Mouse (Mus musculus) mouse trophoblast stem cell (cell line): Measurements from ENCODE around the gene Gm5129.
"Not testable (repeated sequence)": the region's sequence is repeated elsewhere in the genome, so short reads cannot be mapped to it uniquely, and the experiment has no call there.

Source experiments
- in situ Hi-C, 2 experiments: fragments of 300-500 bp; cut with MseI, MboI; formaldehyde crosslinking; loops; 2 replicates in 1 of 2; 3 replicates in 1 of 2; pipeline ENCODE4 v1.15.1; 2025

The Gm5129 gene

DNA sequence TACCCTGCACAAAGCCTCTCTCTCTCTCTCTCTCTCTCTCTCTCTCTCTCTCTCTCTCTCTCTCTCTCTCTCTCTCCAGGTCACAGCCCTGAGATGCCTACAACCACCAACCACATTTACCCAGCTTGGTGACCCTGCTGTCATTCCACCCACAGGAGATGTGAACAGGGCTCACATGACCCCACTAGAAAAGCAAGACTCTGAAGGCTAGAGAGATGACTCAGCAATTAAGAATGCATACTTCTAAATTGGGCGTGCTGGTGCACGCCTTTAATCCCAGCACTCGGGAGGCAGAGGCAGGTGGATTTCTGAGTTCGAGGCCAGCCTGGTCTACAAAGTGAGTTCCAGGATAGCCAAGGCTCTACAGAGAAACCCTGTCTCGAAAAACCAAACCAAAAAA, 9.7 kb downstream of the Gm5129 start:
- in situ Hi-C loops: not testable (repeated sequence)

DNA sequence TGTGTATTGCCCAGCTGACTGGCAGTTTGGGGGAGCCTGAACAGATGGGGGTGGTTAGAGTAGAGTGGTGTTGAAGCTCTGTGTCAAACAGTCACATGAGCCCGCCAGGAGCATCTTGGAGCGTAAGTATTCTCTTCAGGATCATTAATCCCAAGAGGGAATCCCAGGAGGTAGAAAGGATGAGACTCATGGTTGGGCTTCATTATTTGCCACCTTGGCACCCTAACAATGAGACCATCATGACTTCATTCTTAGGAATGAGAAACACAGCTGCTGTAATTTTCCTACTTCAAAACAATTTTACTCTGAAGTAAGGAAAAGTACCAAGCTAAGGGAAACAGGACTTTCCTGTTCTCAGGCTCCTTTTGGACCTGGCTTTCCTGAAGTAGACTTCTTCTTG, 10.4 kb downstream of the Gm5129 start:
- in situ Hi-C loops: no loop called here

DNA sequence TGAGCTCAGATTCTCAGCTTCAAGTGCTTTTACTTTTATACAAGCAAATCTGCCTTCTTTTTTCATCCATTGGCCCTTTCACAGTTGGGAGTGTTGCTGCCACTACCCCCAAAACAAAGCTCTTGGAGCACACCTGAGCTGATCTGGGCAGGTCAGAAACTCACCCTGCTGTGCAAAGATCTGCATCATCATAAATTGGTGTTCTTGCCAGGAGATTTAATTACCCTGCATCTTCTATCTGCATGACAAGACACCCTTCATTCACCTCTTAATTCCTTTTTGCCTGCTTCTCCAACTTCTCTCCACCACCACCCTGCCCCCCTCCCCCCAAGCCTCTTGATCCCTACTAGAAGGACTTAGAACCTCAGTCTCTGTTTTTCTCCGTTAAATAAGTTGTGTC, 14.6 kb downstream of the Gm5129 start:
- in situ Hi-C loops: no loop called here

DNA sequence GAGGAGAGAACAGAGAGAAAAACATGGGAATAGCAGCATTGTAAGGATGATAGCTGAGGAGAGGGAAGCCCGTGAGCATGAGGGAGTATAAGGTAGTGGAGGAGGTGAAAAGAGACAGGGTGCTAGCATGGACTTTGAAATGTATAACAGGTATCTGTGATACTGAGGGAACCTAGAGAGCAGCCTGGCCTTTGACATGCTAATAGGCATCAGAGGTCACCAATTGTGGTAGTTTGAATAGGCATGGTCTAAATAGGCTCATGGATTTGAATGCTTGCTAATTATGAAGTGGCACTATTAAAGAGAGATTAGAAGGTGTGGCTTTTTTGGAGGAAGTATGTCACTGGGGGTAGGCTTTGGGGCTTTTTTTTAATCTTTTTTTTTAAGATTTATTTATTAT, 22.8 kb downstream of the Gm5129 start:
- in situ Hi-C loops: no loop called here

DNA sequence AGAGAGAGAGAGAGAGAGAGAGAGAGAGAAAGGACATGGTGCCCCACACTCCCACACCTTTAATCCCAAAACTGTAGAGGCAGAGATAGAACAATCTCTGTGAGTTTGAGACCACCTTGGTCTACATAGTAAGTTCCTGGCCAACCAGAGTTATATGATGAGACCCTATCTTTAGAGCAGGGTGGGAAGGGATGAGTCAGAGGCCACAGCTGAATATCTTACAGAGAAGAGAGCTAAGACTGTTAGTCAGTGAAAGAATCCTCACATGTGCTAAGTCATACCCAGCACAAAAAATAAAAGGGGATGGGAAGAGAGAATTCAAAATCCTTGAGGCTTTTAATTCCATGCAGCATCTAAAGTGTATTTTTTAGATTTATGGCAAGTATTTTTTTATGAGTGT, 24.1 kb downstream of the Gm5129 start:
- in situ Hi-C loops: no loop called here

DNA sequence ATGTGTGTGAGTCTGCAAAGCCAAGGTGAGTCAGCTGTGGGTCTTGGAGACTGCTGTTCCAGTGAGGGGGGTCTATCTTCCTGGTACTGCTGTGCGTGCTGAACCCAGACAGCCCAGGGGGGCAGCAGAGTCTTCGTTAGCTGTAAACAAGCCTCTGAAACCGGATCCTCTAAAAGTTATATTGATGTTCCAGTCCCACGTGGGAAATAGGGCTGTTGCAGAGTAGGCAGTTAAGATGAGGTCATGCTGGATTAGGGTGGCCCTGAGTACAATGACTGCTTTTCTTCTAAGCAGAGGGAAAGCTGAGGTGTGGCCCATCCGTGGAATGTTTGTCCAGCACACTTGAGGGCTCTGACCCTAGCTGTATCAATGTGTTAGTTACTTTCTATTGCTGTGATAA, 27.5 kb downstream of the Gm5129 start:
- in situ Hi-C loops: no loop called here

DNA sequence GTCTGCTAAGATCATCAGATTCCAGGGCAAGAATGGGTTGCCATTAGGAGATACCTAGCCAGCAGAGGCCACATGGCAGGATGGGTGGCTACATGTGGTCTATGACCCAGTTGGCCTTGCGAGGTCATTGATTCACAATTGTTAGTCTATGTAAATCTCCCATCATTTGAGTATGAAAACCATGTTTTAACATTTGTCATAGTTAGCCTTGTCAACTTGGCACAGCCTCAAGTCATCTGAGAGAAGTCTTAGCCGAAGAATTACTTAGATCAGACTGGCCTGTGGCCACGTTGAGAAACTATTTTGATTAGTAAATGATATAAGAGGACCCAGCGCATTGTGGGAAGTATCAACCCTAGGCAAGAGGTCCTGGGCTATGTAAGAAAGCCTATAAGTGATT, 28.5 kb downstream of the Gm5129 start:
- in situ Hi-C loops: no loop called here

DNA sequence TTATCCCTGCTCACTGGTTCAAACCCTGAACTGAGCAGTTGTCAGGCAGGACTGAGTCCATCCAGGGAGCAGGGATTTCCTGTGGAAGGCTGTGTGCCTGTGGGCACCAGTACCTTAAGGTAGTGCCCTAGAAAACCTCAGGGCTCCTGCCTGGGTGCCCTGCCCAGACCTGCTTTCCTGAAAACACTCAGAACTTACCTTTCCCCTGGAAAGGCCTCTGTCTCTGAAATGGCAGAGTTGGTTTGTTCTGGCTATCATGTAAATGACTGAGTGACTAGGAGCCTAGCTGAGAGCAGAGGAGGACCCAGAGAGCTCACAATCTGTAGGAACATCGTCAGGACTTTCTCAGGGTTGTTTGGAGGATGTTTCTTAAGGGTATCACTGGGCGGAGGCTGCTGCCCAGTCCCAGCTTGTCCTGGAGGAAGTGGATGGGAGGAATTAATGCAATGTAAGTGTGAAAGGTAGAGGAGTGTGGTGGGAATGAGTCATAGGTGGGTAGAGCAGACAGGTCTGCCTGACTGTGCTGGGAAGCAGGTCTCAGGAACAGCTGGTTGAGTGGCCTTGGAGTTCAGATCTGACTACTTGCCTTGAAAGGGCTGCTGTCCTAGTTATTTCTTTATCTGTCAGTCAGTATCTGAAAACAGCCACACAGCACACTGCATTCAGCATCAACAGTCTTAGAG, 36.1 kb downstream of the Gm5129 start:
- in situ Hi-C loops: no loop called here

DNA sequence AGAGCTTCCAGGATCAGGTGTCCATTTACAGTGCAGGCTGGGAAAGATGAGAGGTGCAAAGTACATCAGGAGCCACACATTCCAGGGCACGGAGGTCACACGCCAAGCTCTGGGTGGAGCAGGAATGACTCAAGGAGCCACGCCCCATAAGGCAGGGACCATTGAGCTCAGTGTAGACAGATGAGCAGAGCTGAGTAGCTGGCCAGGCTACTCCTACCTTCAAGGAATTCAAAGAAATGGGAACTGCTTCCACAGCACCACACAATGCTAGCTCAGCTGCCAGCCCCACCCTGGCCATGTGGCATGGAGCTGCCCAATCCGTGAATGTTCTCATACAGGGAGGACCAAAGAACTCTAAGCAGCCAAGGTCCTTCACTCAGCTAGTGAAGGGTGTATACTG, 37.2 kb downstream of the Gm5129 start:
- in situ Hi-C loops: no loop called here

DNA sequence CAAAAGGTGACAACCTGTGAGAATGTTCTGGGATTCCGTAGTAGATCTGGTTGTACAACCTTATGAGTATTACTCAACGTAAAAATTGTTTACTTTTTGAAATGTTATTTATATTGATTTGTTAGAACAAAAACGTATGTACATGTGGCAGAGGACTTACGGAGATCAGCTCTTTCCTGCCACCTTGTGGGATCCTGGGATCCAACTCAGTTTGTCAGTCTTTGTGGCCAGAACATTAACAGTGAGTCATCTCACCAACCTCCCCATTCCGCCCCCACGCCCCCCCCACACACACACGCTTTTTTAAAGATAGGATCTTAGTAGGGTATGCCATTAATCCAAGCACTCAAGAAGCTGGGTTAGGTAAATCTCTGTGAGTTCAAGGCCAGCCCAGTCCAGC, 47.4 kb downstream of the Gm5129 start:
- in situ Hi-C loops: no loop called here

DNA sequence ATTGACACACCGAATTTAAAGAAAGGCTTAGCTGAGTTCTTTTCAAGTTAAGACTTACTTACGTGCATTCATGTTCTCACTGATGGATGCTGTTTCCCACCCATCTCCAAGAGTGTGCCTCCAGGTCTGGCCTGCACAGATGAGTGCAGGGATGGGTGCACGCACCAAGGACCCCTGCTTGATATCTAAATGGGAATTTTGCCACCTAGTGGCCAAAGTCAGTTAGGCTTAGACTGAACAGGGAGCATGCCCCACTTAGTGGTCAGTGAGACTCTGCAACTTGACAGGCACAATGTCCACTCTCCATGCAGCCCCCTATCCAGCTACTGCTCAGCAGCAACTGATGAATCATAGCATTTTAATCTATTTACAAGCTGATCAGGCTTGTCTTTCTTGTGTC, 48.1 kb downstream of the Gm5129 start:
- in situ Hi-C loops: no loop called here
